Mouse (Mus musculus): ENCODE data around the gene Ermap.

Gene Ermap

GRCm38 (mm10) chr4:119185771-119186170, 4.0 kb downstream of the Ermap start:
- no peak for DNase-seq

- DNase-seq = no peak
Measured at GRCm38 (mm10) chr4:119183525-119183924, 6.3 kb downstream of the Ermap start.

- DNase-seq = no peak
Measured at GRCm38 (mm10) chr4:119181456-119181855, 8.4 kb downstream of the Ermap start.

- no peak for DNase-seq
Measured at GRCm38 (mm10) chr4:119180133-119180707, 9.6 kb downstream of the Ermap start.

- no peak for DNase-seq
Measured at GRCm38 (mm10) chr4:119178331-119178730, 11.5 kb downstream of the Ermap start.

GRCm38 (mm10) chr4:119177702-119178101, 12.1 kb downstream of the Ermap start:
- DNase-seq = no peak

GRCm38 (mm10) chr4:119173851-119174453, 15.9 kb downstream of the Ermap start, which contains the start of gene Zfp691:
Zfp691 (minus strand) TSS chr4:119174195.
- peak; percentile 93 to 95 for DNase-seq

- peak in 1 of 2 experiments; percentile 24 for DNase-seq
Measured at GRCm38 (mm10) chr4:119172919-119173650, 16.7 kb downstream of the Ermap start.

- DNase-seq = peak; percentile 84 to 91
Measured at GRCm38 (mm10) chr4:119167663-119168062, 22.1 kb downstream of the Ermap start.

GRCm38 (mm10) chr4:119167068-119167467, 22.7 kb downstream of the Ermap start:
- no peak for DNase-seq

GRCm38 (mm10) chr4:119165916-119166315, 23.9 kb downstream of the Ermap start:
- DNase-seq = no peak

- no peak for DNase-seq
Measured at GRCm38 (mm10) chr4:119162990-119163389, 26.8 kb downstream of the Ermap start.

GRCm38 (mm10) chr4:119161358-119161757, 28.5 kb downstream of the Ermap start:
- DNase-seq = no peak

GRCm38 (mm10) chr4:119157891-119158290, 31.9 kb downstream of the Ermap start:
- DNase-seq = no peak

GRCm38 (mm10) chr4:119157186-119157585, 32.6 kb downstream of the Ermap start:
- DNase-seq = peak; percentile 36 to 75

GRCm38 (mm10) chr4:119148741-119149140, 41.1 kb downstream of the Ermap start:
- no peak for DNase-seq

GRCm38 (mm10) chr4:119147347-119147746, 42.5 kb downstream of the Ermap start:
- DNase-seq = no peak

GRCm38 (mm10) chr4:119146816-119147215, 43.0 kb downstream of the Ermap start:
- no peak for DNase-seq

GRCm38 (mm10) chr4:119142230-119142871, 47.5 kb downstream of the Ermap start:
- DNase-seq = peak; percentile 45 to 74

GRCm38 (mm10) chr4:119141191-119141590, 48.6 kb downstream of the Ermap start:
- DNase-seq = no peak

GRCm38 (mm10) chr4:119140126-119140525, 49.7 kb downstream of the Ermap start:
- peak; percentile 25 to 51 for DNase-seq

GRCm38 (mm10) chr4:119138776-119139175, 51.0 kb downstream of the Ermap start:
- no peak for DNase-seq

GRCm38 (mm10) chr4:119138171-119138570, 51.6 kb downstream of the Ermap start:
- peak; percentile 83 to 91 for DNase-seq
